Mouse (Mus musculus) lung, adult 10 weeks (tissue): Measurements from ENCODE around the gene Cyp2d22. TPM values are rescaled to one million over a fixed set of nuclear protein-coding genes. Genes with fewer than 3 reads are reported as not detected.

Experiments used
- polyA plus RNA-seq: library from polyadenylated mRNA; stranded (reverse); fragments of 350-450 nt; fragmentation: Illumina TruSeq; extraction: RNeasy Lipid Tissue Mini Kit (QIAGEN cat#74804); gene quantifications from one replicate; pipeline ENCODE4 v1.2.3, GENCODE M21; 2014; ENCODE audit warnings: low read depth, low replicate concordance; ENCODE audit not compliant: insufficient read depth

Gene Cyp2d22
- polyA plus RNA-seq, result 29.1 TPM

DNA sequence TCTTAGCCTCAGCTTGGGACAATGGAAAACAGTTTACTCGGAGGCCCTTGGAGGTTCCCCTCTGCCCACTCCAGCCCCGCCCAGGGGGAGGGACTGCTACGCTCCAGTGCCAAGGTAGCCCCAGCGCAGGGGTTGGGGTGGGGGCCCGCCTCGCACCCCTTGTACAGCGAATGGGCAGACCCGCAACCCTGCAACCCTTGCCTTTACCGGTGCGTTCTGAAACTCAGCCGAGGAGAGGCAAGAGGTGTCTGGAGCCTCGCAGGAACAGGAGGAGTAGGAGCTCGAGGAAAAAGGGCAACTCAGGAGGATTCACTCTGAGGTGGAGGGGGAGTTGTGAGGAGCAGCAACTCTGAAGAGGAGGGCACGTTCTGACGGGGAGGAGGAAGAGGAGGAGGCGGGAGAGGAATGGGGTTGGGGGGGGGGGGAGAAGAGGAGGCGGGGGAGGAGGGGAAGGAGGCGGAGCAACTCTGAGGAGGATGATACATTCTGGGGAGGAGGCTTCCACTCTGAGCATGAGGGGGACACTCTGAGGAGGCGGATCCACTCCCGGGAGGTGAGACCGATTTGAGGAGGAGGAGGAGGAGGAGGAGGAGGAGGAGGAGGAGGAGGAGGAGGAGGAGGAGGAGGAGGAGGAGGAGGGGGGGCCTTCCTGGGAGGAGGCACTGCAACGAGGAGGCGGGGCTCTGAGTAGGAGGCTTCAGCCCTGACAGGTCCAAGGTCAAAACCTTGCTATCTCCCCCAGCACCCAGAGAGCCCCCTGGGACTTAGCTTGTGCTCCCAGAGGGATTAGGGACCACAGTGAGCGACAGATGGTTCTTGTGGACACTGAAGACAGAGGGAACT lies at the start of gene Cyp2d22:
Gene Cyp2d22, minus strand, starts transcription at position 390 of the 843 bp plus-strand sequence.

DNA sequence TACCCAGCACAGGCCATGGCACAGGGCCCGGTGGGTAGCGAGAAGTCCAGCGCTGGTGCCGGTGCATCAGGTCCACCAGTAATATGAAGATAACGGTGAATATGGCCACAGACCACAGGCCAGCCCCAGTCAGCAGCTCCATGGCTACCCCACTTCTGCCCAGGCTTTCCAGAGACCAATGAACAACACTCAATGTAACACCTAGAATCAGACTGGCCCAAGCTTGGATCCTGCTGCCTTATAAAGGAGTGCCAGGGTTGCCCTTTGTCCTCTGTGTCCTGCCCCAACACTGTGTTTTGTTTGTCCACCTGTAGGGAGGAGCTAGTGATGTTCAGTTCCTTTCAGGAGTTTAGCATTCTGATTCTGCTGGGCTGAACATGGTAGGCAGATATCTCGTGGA lies 26.9 kb upstream of the Cyp2d22 start, which contains the start of gene Cyp2d10:
Gene Cyp2d10, minus strand, starts transcription at position 215 of the 400 bp plus-strand sequence.

DNA sequence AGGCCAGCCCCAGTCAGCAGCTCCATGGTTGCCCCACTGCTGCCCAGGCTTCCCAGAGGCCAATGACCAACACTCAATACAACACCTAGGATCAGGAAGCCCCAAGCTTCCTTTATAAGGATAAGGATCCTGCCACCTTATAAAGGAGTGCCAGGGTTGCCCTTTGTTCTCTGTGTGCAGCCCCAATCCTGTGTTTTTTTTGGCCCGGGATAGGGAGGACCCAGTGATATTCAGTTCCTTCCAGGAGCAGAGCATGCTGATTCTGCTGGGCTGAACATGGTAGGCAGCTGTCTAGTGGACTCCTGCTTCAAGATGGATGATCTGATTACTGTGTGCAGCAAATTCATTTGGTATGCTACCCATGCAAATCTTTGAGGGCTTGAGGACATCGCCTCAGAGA lies 13.9 kb upstream of the Cyp2d22 start, which contains the start of gene Cyp2d11:
Gene Cyp2d11, minus strand, starts transcription at position 101 of the 400 bp plus-strand sequence.

DNA sequence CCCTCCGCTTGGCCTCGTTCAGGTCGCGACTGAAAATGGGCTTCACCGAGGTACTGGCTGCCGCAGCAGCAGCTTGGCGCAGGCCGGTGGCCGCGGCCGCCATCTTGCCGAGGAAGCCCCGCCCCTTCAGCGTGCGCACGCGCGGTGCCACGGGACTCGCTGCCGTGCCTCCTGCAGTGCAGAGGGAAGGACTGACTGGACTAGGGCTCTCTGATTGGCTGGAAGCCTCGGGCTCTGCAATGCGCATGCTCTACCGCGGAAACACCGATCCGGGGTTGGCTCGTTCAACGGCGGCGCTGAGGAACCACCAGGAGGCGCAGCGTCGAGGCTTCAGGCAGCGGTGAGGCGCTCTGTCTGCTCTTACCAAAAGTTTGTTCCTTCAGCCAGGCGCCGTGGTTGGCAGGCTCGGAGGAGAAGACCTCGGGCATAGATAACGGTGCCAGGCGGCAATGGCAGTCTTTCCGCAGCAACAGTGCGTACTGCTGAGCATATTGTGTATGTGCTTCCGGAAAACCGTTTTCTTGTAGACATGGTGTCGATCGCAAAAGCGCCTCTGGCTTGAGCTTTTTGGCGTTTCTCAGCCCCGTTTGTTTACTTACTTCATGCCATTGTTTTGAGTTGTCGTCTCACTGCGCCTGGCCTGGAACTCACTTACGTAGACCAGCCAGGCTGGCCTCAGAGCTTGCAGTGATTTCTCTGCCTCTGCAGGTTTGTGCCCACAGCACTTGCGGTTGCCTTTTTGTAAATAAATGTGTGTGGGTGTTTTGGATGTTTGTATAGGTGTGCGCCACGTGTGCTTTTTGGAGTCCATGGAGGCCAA lies 25.7 kb downstream of the Cyp2d22 start, which contains the start of gene Ndufa6:
Gene Ndufa6, minus strand, starts transcription at position 197 of the 820 bp plus-strand sequence.

DNA sequence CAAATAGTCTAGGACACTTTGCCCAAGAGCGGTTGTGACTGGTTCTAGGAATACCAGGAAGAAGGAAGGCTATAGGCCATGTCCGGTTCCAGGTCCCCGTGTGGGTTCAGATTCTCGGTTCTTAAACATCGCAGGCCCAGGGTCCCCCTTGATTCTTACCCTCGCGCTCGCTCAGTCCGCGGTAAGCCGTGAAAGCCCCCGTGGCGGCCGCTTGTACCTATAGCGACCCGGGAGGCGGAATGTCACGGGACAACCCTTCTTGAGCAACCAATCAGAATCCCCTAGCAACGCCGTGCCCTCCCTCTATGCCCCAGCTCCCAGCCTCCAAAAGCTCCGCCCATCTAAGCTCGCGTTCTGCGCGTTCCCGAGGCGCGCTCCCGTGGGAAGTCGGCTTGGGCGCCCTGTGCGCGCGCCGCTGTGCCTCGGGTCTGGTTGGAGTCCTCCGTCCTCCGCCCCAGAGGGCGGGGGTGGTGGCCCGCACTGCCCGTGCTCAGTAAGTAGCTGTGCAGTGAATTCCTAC lies 41.4 kb downstream of the Cyp2d22 start, which contains the start of the genes Naga, Pheta2 and Smdt1:
Gene Naga, minus strand, starts transcription at position 333 of the 520 bp plus-strand sequence.
Gene Pheta2, plus strand, starts transcription at position 350 of the 520 bp plus-strand sequence.
Gene Smdt1, plus strand, starts transcription at position 367 of the 520 bp plus-strand sequence.

Other genes with a start within 250 kb of the Cyp2d22 start
- gene Srebf2, start 233.1 kb downstream of the Cyp2d22 start, polyA plus RNA-seq, result 45.6 TPM
- not detected for gene Shisa8, start 167.4 kb downstream of the Cyp2d22 start, polyA plus RNA-seq
- 5.0 TPM for gene Tnfrsf13c, start 155.9 kb downstream of the Cyp2d22 start, polyA plus RNA-seq
- gene Cenpm, start 135.5 kb downstream of the Cyp2d22 start, polyA plus RNA-seq, result not detected
- gene 1500009C09Rik, start 127.9 kb downstream of the Cyp2d22 start, polyA plus RNA-seq, result not detected
- gene Sept3, start 105.4 kb downstream of the Cyp2d22 start, polyA plus RNA-seq, result 0.72 TPM
- gene Wbp2nl, start 81.3 kb downstream of the Cyp2d22 start, polyA plus RNA-seq, result not detected
- 62.8 TPM for gene Naga, start 41.3 kb downstream of the Cyp2d22 start, polyA plus RNA-seq
- 1.3 TPM for gene Pheta2, start 41.3 kb downstream of the Cyp2d22 start, polyA plus RNA-seq
- gene Smdt1, start 41.3 kb downstream of the Cyp2d22 start, polyA plus RNA-seq, result 231 TPM
- 285 TPM for gene Ndufa6, start 25.9 kb downstream of the Cyp2d22 start, polyA plus RNA-seq
- gene Cyp2d11, start 13.8 kb upstream of the Cyp2d22 start, polyA plus RNA-seq, result not detected
- gene Cyp2d10, start 26.9 kb upstream of the Cyp2d22 start, polyA plus RNA-seq, result not detected
- gene Cyp2d9, start 53.2 kb upstream of the Cyp2d22 start, polyA plus RNA-seq, result not detected
- not detected for gene Cyp2d12, start 174.8 kb upstream of the Cyp2d22 start, polyA plus RNA-seq
- gene Cyp2d34, start 240.7 kb upstream of the Cyp2d22 start, polyA plus RNA-seq, result not detected